Mouse (Mus musculus) limb, embryonic 14.5 days (tissue): Measurements from ENCODE around the gene Apob. TPM values are rescaled to one million over a fixed set of nuclear protein-coding genes. Genes with fewer than 3 reads are reported as not detected.

Experiments
- ATAC-seq: fragments of 200-750 bp; cut with Nextera tagmentation; 2 replicates; pipeline ENCODE4 v1.8.0; 2017; ENCODE audit warnings: low read depth, moderate number of reproducible peaks, moderate TSS enrichment; ENCODE audit not compliant: low FRiP score
- DNase-seq: peaks from one replicate; pipeline ENCODE4 v3.0.0-alpha.2; 2015; ENCODE audit warnings: low spot score
- H3K27ac ChIP-seq: fragments of 300-500 bp; sonication (generic); replicated peaks from 2 replicates; pipeline ENCODE4 v1.5.1; 2014; ENCODE audit warnings: low read depth, mild to moderate bottlenecking, low read length, moderate library complexity, mixed read lengths
- H3K27me3 ChIP-seq: fragments of 300-500 bp; sonication (generic); 2 replicates; pipeline ENCODE4 v1.6.1; 2014; ENCODE audit warnings: low read length, mixed read lengths; ENCODE audit not compliant: control insufficient read depth, insufficient read depth
- H3K36me3 ChIP-seq: fragments of 300-500 bp; sonication (generic); 2 replicates; pipeline ENCODE4 v1.6.1; 2014; ENCODE audit warnings: mild to moderate bottlenecking, low read length, moderate library complexity, mixed read lengths; ENCODE audit not compliant: control insufficient read depth, insufficient read depth
- H3K4me1 ChIP-seq: fragments of 300-500 bp; sonication (generic); 2 replicates; pipeline ENCODE4 v1.6.1; 2014; ENCODE audit warnings: antibody characterized with exemption, low read length, mixed read lengths; ENCODE audit not compliant: control insufficient read depth, insufficient read depth
- H3K4me2 ChIP-seq: fragments of 300-500 bp; sonication (generic); replicated peaks from 2 replicates; pipeline ENCODE4 v1.6.1; 2014; ENCODE audit warnings: low read depth, mild to moderate bottlenecking, low read length, moderate library complexity; ENCODE audit not compliant: severe bottlenecking
- H3K4me3 ChIP-seq: fragments of 300-500 bp; sonication (generic); replicated peaks from 2 replicates; pipeline ENCODE4 v1.5.1; 2014; ENCODE audit warnings: low read length
- H3K9ac ChIP-seq: fragments of 300-500 bp; sonication (generic); 2 replicates; pipeline ENCODE4 v1.6.1; 2014; ENCODE audit warnings: mild to moderate bottlenecking, low read depth, low read length, moderate library complexity; ENCODE audit not compliant: severe bottlenecking
- H3K9me3 ChIP-seq: fragments of 300-500 bp; sonication (generic); 2 replicates; pipeline ENCODE4 v1.6.1; 2016; ENCODE audit warnings: low read length; ENCODE audit not compliant: control insufficient read depth
- POLR2A ChIP-seq: fragments of 200-500 bp; IDR thresholded peaks from 2 replicates; pipeline ENCODE4 v1.8.0; 2012; ENCODE audit warnings: inconsistent platforms, mild to moderate bottlenecking, moderate library complexity, borderline replicate concordance; ENCODE audit not compliant: insufficient read depth, insufficient read length; ENCODE audit errors: extremely low read depth
- WGBS: fragments of 180-500 bp; shearing (Covaris S2); extraction: QIAGEN DNeasy Blood & Tissue Kit; methylation state at CpG from one replicate; pipeline ENCODE4 v1.1.7; 2014; 5-methylcytosine and 5-hydroxymethylcytosine counted together
- polyA plus RNA-seq, 2 experiments: library from polyadenylated mRNA; depleted of rRNA in 1 of 2; stranded (reverse) in 1 of 2; unstranded in 1 of 2; fragments of >200 nt; fragmentation: Nextera tagmentation in 1 of 2; extraction: Ambion mirVana in 1 of 2; gene quantifications; 2 replicates each; pipeline versions ENCODE4 v1.2.1 to v1.2.3; 2012 to 2014

Apob gene
- polyA plus RNA-seq, 2 experiments, result 0.99 TPM; not detected in 1

DNA sequence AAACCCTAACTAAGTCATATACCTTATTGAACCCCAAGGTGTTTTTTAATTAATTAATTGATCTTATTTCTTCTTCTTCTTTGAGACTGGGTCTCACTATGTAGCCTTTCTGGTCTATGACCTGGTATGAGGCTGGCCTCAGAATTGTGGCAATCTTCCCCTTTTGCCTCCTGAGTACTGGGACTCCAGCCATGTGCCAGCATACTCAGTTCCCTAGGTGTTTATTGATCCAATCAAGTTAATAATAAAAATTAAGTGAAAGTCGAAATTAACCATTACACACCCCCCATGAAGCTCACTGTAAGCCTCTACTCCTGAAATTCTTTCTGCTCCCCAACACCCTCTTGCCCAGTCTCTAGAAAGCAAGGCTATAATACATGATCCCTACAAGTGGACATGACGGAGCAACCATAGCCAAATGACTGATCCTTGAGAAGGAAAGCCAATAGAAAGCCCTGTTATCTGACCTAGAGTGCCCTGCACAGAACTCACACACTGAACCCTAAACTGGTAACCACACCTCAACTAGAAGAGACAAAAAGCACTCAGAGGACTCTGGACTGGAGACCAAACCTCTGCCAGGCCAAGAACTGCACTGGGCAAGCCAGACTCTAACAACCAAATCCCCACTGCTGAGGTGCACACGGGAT, 60.8 kb downstream of the Apob start:
- ATAC-seq (no peak), DNase-seq (no peak)
- Histone ChIP-seq H3K36me3 (no peaks in the 10 kb centered on the region), H3K27ac (no peak overlapping the region), H3K9ac (no peak overlapping the region), H3K4me3 (no peak overlapping the region), H3K27me3 (no peaks in the 10 kb centered on the region), H3K9me3 (no peaks in the 10 kb centered on the region), H3K4me1 (no peaks in the 10 kb centered on the region), H3K4me2 (no peak overlapping the region)
- 84% methylated on average over 3 of the region's 3 CpGs for WGBS
- no peak for TF ChIP-seq POLR2A

DNA sequence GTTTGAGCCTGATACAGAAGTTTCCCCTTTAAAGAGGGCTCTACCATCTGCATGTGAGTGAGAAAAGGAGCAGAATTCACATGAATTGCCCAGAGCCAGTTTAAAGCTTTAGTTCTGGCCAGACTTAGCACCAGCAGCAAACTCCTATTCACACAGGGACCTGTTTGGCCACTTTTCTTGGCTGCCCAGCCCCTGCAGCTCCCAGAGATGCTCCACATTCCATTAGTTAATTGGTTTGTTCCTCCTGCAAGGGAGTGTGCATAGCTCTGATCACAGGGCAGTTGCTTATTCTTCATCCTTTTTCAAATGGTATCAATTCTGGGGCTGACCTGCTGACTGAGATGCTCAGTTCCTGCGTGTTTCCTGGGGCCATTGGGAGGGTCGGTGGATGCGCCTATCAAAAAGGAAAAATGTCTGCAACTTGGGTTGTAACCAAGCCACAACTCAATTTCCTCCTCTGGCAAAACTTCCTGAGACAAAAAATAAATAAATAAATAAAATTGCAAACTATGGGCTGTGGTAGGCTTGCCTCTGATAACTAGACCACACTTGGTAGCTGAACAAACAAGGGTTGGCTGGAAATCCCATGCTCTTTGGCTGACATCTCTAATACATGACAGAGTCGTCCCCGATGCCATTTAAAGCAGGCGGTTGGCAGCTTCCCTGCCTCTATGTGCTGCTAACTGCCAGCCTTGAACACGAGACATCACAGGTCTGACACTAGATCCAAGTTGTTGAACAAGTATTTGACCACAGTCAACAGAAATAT, 65.4 kb downstream of the Apob start:
- no peaks in the 10 kb centered on the region for H3K9me3 ChIP-seq
- no peaks in the 10 kb centered on the region for H3K4me1 ChIP-seq
- no peaks in the 10 kb centered on the region for H3K36me3 ChIP-seq
- H3K27ac ChIP-seq, result no peak overlapping the region
- DNase-seq (no peak), ATAC-seq (no peak)
- no peak for TF ChIP-seq POLR2A
- no peak overlapping the region for H3K4me3 ChIP-seq
- H3K4me2 ChIP-seq, result no peak overlapping the region
- WGBS, result 73% methylated on average over 7 of the region's 7 CpGs
- no peak overlapping the region for H3K9ac ChIP-seq
- no peaks in the 10 kb centered on the region for H3K27me3 ChIP-seq

DNA sequence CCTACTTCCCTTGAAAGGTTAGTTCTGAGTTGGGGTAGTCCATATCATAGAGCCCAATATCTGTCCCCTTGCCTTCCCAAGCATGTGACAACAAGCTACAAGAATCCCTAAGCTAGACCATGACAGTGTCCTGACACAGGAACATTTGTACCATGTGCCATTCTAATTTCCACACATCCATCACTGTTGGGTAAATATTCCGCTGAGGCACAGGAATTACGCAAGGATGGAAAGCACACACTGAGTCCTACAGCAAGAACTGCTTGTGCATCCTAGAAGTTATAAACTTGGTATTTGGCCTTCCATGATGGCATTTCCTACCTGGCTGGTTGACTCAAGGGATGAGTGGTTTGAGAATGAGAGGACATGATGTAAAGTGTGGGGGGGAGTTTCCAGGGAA, 69.6 kb downstream of the Apob start:
- H3K9me3 ChIP-seq, result no peaks in the 10 kb centered on the region
- no peak overlapping the region for H3K27ac ChIP-seq
- no peak overlapping the region for H3K4me2 ChIP-seq
- no peak overlapping the region for H3K4me3 ChIP-seq
- no peaks in the 10 kb centered on the region for H3K36me3 ChIP-seq
- no peak overlapping the region for H3K9ac ChIP-seq
- no peaks in the 10 kb centered on the region for H3K4me1 ChIP-seq
- TF ChIP-seq POLR2A, result no peak
- H3K27me3 ChIP-seq, result no peaks in the 10 kb centered on the region
- 89% methylated on average over 2 of the region's 2 CpGs for WGBS
- ATAC-seq, result no peak
- DNase-seq, result no peak

- no peaks in the 10 kb centered on the region for H3K9me3 ChIP-seq
- no peak overlapping the region for H3K4me3 ChIP-seq
- no peaks in the 10 kb centered on the region for H3K27me3 ChIP-seq
- H3K4me2 ChIP-seq, result no peak overlapping the region
- no peak for DNase-seq
- H3K36me3 ChIP-seq, result no peaks in the 10 kb centered on the region
- no peak for ATAC-seq
- WGBS, result 10% methylated on average over 1 of the region's 1 CpGs
- H3K9ac ChIP-seq, result no peak overlapping the region
- no peak overlapping the region for H3K27ac ChIP-seq
- no peak for TF ChIP-seq POLR2A
- no peaks in the 10 kb centered on the region for H3K4me1 ChIP-seq
Observed at GRCm38 (mm10) chr12:8047789-8048309, 70.4 kb downstream of the Apob start.

GRCm38 (mm10) chr12:8056001-8056640, 78.7 kb downstream of the Apob start:
- Histone ChIP-seq H3K27ac (no peak overlapping the region), H3K27me3 (no peaks in the 10 kb centered on the region), H3K9ac (no peak overlapping the region), H3K36me3 (no peaks in the 10 kb centered on the region), H3K4me3 (no peak overlapping the region), H3K9me3 (no peaks in the 10 kb centered on the region), H3K4me2 (no peak overlapping the region), H3K4me1 (0 out of 2 replicates have a peak, but pooled peaks cover 5% of the 10 kb centered on the region)
- WGBS, result 63% methylated on average over 8 of the region's 8 CpGs
- DNase-seq (no peak), ATAC-seq (no peak)
- TF ChIP-seq POLR2A, result no peak
